Mouse (Mus musculus) Patski (cell line): Measurements from ENCODE around the gene Slc16a5. TPM values are rescaled to one million over a fixed set of nuclear protein-coding genes. Genes with fewer than 3 reads are reported as not detected.
"Not testable (repeated sequence)": the region's sequence is repeated elsewhere in the genome, so short reads cannot be mapped to it uniquely, and the experiment has no call there.

Experiments used
- ATAC-seq: fragments of 100-300 bp; one replicate; pipeline ENCODE4 v1.8.0; 2021
- CTCF ChIA-PET: fragments of 350-600 bp; sonication (Branson Sonifier 250); formaldehyde crosslinking; loops from one replicate; lab custom pipeline; 2022; ENCODE audit warnings: inconsistent platforms; lab: Charles Lee
- POLR2A ChIA-PET: fragments of 350-600 bp; sonication (Branson Sonifier 250); formaldehyde crosslinking; loops from one replicate; lab custom pipeline; 2022; ENCODE audit warnings: antibody characterized with exemption, inconsistent platforms; lab: Charles Lee
- DNase-seq: peaks from one replicate; pipeline ENCODE4 v3.0.0-alpha.2; 2011; ENCODE audit warnings: low read depth, low spot score
- H3K27me3 ChIP-seq: fragments of 371-371 bp; one replicate; pipeline ENCODE4 v1.5.1; 2021
- CTCF ChIP-seq: fragments of 100-300 bp; IDR thresholded peaks from one replicate; pipeline ENCODE4 v1.5.1; 2021
- in situ Hi-C: fragments of 300-500 bp; cut with MboI; formaldehyde crosslinking; loops from 3 replicates; pipeline ENCODE4 v1.11.1; 2018; ENCODE audit warnings: low pct_unique_long_range_greater_than_20kb, mixed read lengths
- polyA plus RNA-seq: library from polyadenylated mRNA; unstranded; gene quantifications from one replicate; pipeline ENCODE4 v1.2.3, GENCODE M21; 2021

Gene Slc16a5
- polyA plus RNA-seq, 1 experiment from 2014 or later: 0.15 TPM

- no peaks in the 10 kb centered on the region for H3K27me3 ChIP-seq
- no peak for TF ChIP-seq CTCF
- no peak for ATAC-seq
- ChIA-PET POLR2A (no interaction called here), CTCF (interaction anchor here (1.6 kb wide), 1 partner anchor 67 kb away, joined by 3 read pairs; no protein-coding TSS in a partner anchor)
- DNase-seq: no peak
- in situ Hi-C loops: no loop called here
Observed at GRCm38 (mm10) chr11:115478296-115478938, 16.1 kb downstream of the Slc16a5 start.

- POLR2A ChIA-PET: no interaction called here
- in situ Hi-C loops: no loop called here
- ATAC-seq (no peak), DNase-seq (no peak)
- CTCF ChIA-PET: interaction anchor here (0.8 kb wide), 2 partner anchors 33 to 54 kb away, joined by 3 read pairs; partner anchors contain the start of gene Jpt1
- TF ChIP-seq CTCF: no peak
- H3K27me3 ChIP-seq: no peaks in the 10 kb centered on the region
Observed at GRCm38 (mm10) chr11:115481553-115482259, 19.4 kb downstream of the Slc16a5 start.

GRCm38 (mm10) chr11:115483278-115483677 lies 21.0 kb downstream of the Slc16a5 start:
- in situ Hi-C loops: no loop called here
- POLR2A ChIA-PET: no interaction called here
- DNase-seq: no peak
- no peaks in the 10 kb centered on the region for H3K27me3 ChIP-seq
- CTCF ChIA-PET: interaction anchor here (0.6 to 1.3 kb wide), 2 partner anchors 8 to 130 kb away, joined by 4 to 5 read pairs; partner anchors contain the start of gene Nt5c
- no peak for TF ChIP-seq CTCF
- ATAC-seq: no peak

GRCm38 (mm10) chr11:115483726-115484125 lies 21.5 kb downstream of the Slc16a5 start:
- peak; percentile 91 for TF ChIP-seq CTCF
- in situ Hi-C loops: no loop called here
- ChIA-PET POLR2A (no interaction called here), CTCF (interaction anchor here (0.6 to 1.3 kb wide), 2 partner anchors 8 to 130 kb away, joined by 4 to 5 read pairs; partner anchors contain the start of gene Nt5c)
- ATAC-seq (no peak), DNase-seq (no peak)
- H3K27me3 ChIP-seq: no peaks in the 10 kb centered on the region

GRCm38 (mm10) chr11:115485155-115485554 lies 22.9 kb downstream of the Slc16a5 start:
- H3K27me3 ChIP-seq: no peaks in the 10 kb centered on the region
- in situ Hi-C loops: no loop called here
- no peak for TF ChIP-seq CTCF
- POLR2A ChIA-PET: interaction anchor here (0.5 kb wide), 1 partner anchor 110 kb away, joined by 4 read pairs; no protein-coding TSS in a partner anchor
- DNase-seq: no peak
- CTCF ChIA-PET: interaction anchor here (1.3 kb wide), 2 partner anchors 21 to 46 kb away, joined by 3 to 4 read pairs; no protein-coding TSS in a partner anchor
- no peak for ATAC-seq

- no peak for TF ChIP-seq CTCF
- in situ Hi-C loops: no loop called here
- no peaks in the 10 kb centered on the region for H3K27me3 ChIP-seq
- DNase-seq (no peak), ATAC-seq (no peak)
- POLR2A ChIA-PET: interaction anchor here (0.7 kb wide), 1 partner anchor 66 kb away, joined by 3 read pairs; no protein-coding TSS in a partner anchor
- CTCF ChIA-PET: no interaction called here
Observed at GRCm38 (mm10) chr11:115488551-115489104, 26.4 kb downstream of the Slc16a5 start.

- in situ Hi-C loops: no loop called here
- TF ChIP-seq CTCF: no peak
- DNase-seq: no peak
- no peaks in the 10 kb centered on the region for H3K27me3 ChIP-seq
- POLR2A ChIA-PET: interaction anchor here (0.6 to 1.9 kb wide), 5 partner anchors 11 to 739 kb away, joined by 3 to 6 read pairs (median 4); no protein-coding TSS in a partner anchor
- ATAC-seq: no peak
- CTCF ChIA-PET: interaction anchor here (0.9 to 1.5 kb wide), 3 partner anchors 11 to 75 kb away, joined by 3 to 5 read pairs (median 4); no protein-coding TSS in a partner anchor
Observed at GRCm38 (mm10) chr11:115490441-115491355, 28.4 kb downstream of the Slc16a5 start.

GRCm38 (mm10) chr11:115491356-115492083 lies 29.2 kb downstream of the Slc16a5 start, which contains the start of gene Nt5c:
Gene Nt5c, minus strand, starts transcription at chr11:115491862.
- ATAC-seq: peak; percentile 97
- no peaks in the 10 kb centered on the region for H3K27me3 ChIP-seq
- POLR2A ChIA-PET: interaction anchor here (0.6 to 1.9 kb wide), 6 partner anchors 10 to 739 kb away, joined by 3 to 6 read pairs (median 4); no protein-coding TSS in a partner anchor
- peak; percentile 90 for TF ChIP-seq CTCF
- in situ Hi-C loops: no loop called here
- no peak for DNase-seq
- CTCF ChIA-PET: interaction anchor here (0.9 to 1.5 kb wide), 6 partner anchors 8 to 76 kb away, joined by 3 to 5 read pairs (median 4); no protein-coding TSS in a partner anchor

- no peak for TF ChIP-seq CTCF
- no peaks in the 10 kb centered on the region for H3K27me3 ChIP-seq
- ChIA-PET POLR2A (interaction anchor here (1.0 to 1.9 kb wide), 2 partner anchors 9 to 21 kb away, joined by 4 to 5 read pairs; no protein-coding TSS in a partner anchor), CTCF (interaction anchor here (1.0 to 1.4 kb wide), 2 partner anchors 17 to 71 kb away, joined by 3 to 5 read pairs; no protein-coding TSS in a partner anchor)
- ATAC-seq (no peak), DNase-seq (no peak)
- in situ Hi-C loops: no loop called here
Observed at GRCm38 (mm10) chr11:115492387-115492786, 30.1 kb downstream of the Slc16a5 start.

- CTCF ChIA-PET, POLR2A ChIA-PET, DNase-seq, in situ Hi-C loops, ATAC-seq, H3K27me3 ChIP-seq: not testable (repeated sequence)
Observed at GRCm38 (mm10) chr11:115496559-115496958, 34.3 kb downstream of the Slc16a5 start.
